Mouse (Mus musculus) megakaryocyte, embryonic 14.5 days (primary cell): ENCODE results near the gene Clstn2.

Experiments used
- FLI1 ChIP-seq: IDR thresholded peaks from 2 replicates; pipeline ENCODE4 v1.6.1; 2012; ENCODE audit warnings: low read length, inconsistent platforms, mixed read lengths
- GATA1 ChIP-seq: IDR thresholded peaks from 3 replicates; pipeline ENCODE4 v1.6.1; 2012; ENCODE audit warnings: mixed read lengths, low read length, inconsistent platforms, borderline replicate concordance

DNA sequence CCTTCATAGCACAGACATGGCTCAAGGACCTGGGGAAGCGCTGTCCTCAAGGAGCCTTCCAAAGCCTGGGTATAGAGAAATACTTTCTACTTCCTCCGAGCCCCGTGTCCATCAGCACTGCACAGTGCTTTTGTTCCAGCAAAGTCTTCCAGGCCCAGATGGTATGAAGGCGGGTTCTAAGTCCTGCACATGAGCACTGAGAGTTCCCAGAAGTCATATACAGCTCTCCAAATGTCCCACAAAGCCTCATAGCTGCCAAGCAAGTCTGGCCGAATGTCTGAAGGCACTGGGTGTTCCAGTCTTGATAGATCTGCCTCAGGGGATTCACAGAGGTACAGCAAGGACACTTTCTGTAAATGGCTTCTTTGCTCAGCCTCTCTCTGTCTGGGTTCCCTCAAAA is 14.3 kb downstream of the Clstn2 start:
- TF ChIP-seq GATA1 = no peak
- TF ChIP-seq FLI1 = no peak
